Mouse (Mus musculus) hindbrain, embryonic 12.5 days (tissue): Measurements from ENCODE around the gene Tmem28. TPM values are rescaled to one million over a fixed set of nuclear protein-coding genes. Genes with fewer than 3 reads are reported as not detected.

Experiments used
- ATAC-seq: fragments of 200-750 bp; cut with Nextera tagmentation; 2 replicates; pipeline ENCODE4 v1.8.0; 2017; ENCODE audit warnings: moderate TSS enrichment; ENCODE audit not compliant: low FRiP score
- H3K27ac ChIP-seq: fragments of 300-500 bp; sonication (generic); 2 replicates; pipeline ENCODE4 v1.5.1; 2016; ENCODE audit warnings: mild to moderate bottlenecking
- H3K27me3 ChIP-seq: fragments of 300-500 bp; sonication (generic); 2 replicates; pipeline ENCODE4 v1.6.1; 2016; ENCODE audit warnings: mild to moderate bottlenecking
- H3K36me3 ChIP-seq: fragments of 300-500 bp; sonication (generic); 2 replicates; pipeline ENCODE4 v1.6.1; 2016; ENCODE audit warnings: mild to moderate bottlenecking
- H3K4me1 ChIP-seq: fragments of 300-500 bp; sonication (generic); 2 replicates; pipeline ENCODE4 v1.6.1; 2016
- H3K4me2 ChIP-seq: fragments of 300-500 bp; sonication (generic); replicated peaks from 2 replicates; pipeline ENCODE4 v1.6.1; 2016; ENCODE audit warnings: mild to moderate bottlenecking
- H3K4me3 ChIP-seq: fragments of 300-500 bp; sonication (generic); 2 replicates; pipeline ENCODE4 v1.5.1; 2016; ENCODE audit warnings: mild to moderate bottlenecking
- H3K9ac ChIP-seq: fragments of 300-500 bp; sonication (generic); 2 replicates; pipeline ENCODE4 v1.6.1; 2016; ENCODE audit warnings: mild to moderate bottlenecking, moderate library complexity
- H3K9me3 ChIP-seq: fragments of 300-500 bp; sonication (generic); replicated peaks from 2 replicates; pipeline ENCODE4 v1.6.1; 2016; ENCODE audit warnings: mild to moderate bottlenecking
- WGBS: fragments of 180-500 bp; shearing (Covaris S2); methylation state at CpG from one replicate; pipeline ENCODE4 v1.1.7; 2016; 5-methylcytosine and 5-hydroxymethylcytosine counted together
- polyA plus RNA-seq: library from polyadenylated mRNA; unstranded; fragments of >200 nt; fragmentation: Nextera tagmentation; extraction: Ambion mirVana; gene quantifications from 2 replicates; pipeline ENCODE4 v1.2.1, GENCODE M21; 2016

The Tmem28 gene
- polyA plus RNA-seq, 1 experiment from 2014 or later, result 1.0 TPM

GRCm38 (mm10) chrX:99873920-99874296 is 53.1 kb downstream of the Tmem28 start:
- no peaks in the 10 kb centered on the region for H3K4me1 ChIP-seq
- no peak overlapping the region for H3K9ac ChIP-seq
- 37% methylated on average over 4 of the region's 4 CpGs for WGBS
- ATAC-seq, result no peak
- H3K4me2 ChIP-seq, result no peak overlapping the region
- peaks cover 10% of the 10 kb centered on the region; the same call in 1 of the 2 replicates for H3K27me3 ChIP-seq
- H3K9me3 ChIP-seq, result no peaks in the 10 kb centered on the region
- no peaks in the 10 kb centered on the region for H3K36me3 ChIP-seq
- no peak overlapping the region for H3K27ac ChIP-seq
- H3K4me3 ChIP-seq, result no peak overlapping the region

- Histone ChIP-seq H3K9ac (no peak overlapping the region), H3K4me1 (no peaks in the 10 kb centered on the region), H3K27ac (no peak overlapping the region), H3K27me3 (peaks cover 5% of the 10 kb centered on the region; the same call in 1 of the 2 replicates), H3K4me2 (no peak overlapping the region), H3K4me3 (no peak overlapping the region), H3K9me3 (no peaks in the 10 kb centered on the region), H3K36me3 (no peaks in the 10 kb centered on the region)
- ATAC-seq, result no peak
- 90% methylated on average over 4 of the region's 4 CpGs for WGBS
Observed at GRCm38 (mm10) chrX:99876781-99877180, 56.0 kb downstream of the Tmem28 start.

DNA sequence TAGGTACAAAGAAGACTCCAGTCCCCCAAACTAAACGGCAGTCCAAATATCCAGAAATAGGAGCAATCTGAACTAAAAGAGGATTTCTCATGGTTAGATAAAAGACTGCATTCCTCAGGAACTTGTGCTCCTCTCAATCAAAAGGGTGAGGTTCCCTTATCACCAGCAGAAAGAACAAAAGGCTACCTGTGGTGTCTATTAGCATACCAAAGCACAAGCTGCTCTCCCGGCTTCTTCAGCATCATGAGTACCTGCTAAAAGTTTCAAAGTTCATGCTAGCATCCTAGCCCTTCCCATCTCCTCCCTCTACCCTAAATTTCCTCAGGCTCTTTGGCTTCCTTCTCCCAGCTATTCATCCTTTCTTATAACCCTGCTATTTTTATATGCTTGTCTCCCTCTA is 62.6 kb downstream of the Tmem28 start:
- H3K4me3 ChIP-seq, result no peak overlapping the region
- H3K4me2 ChIP-seq, result no peak overlapping the region
- H3K27me3 ChIP-seq, result no peaks in the 10 kb centered on the region
- H3K9me3 ChIP-seq, result no peaks in the 10 kb centered on the region
- no peak for ATAC-seq
- H3K36me3 ChIP-seq, result no peaks in the 10 kb centered on the region
- H3K4me1 ChIP-seq, result no peaks in the 10 kb centered on the region
- no peak overlapping the region for H3K27ac ChIP-seq
- WGBS, result 51% methylated on average over 2 of the region's 2 CpGs
- H3K9ac ChIP-seq, result no peak overlapping the region

Other genes starting within 250 kb of the Tmem28 start
- 3.1 and 3.4 TPM in 2 replicates for gene Eda, start 154.6 kb downstream of the Tmem28 start, polyA plus RNA-seq